Mouse (Mus musculus) testis, adult 2 months (tissue): Measurements from ENCODE around the gene Dcst2.

ENCODE experiments used
- CTCF ChIP-seq: fragments of 200-500 bp; IDR thresholded peaks from 2 replicates; pipeline ENCODE4 v1.5.1; 2012; ENCODE audit warnings: low read depth, mild to moderate bottlenecking, inconsistent platforms, low read length, moderate library complexity; ENCODE audit not compliant: control insufficient read depth, insufficient read depth, insufficient replicate concordance
- POLR2A ChIP-seq: fragments of 200-500 bp; IDR thresholded peaks from 2 replicates; pipeline ENCODE4 v1.6.1; 2012; ENCODE audit warnings: low read depth, mild to moderate bottlenecking, inconsistent platforms, low read length, moderate library complexity; ENCODE audit not compliant: control insufficient read depth

GRCm38 (mm10) chr3:89327371-89327870, 34.4 kb upstream of the Dcst2 start:
- TF ChIP-seq CTCF (no peak), POLR2A (no peak)
